In the genomic region with DNA sequence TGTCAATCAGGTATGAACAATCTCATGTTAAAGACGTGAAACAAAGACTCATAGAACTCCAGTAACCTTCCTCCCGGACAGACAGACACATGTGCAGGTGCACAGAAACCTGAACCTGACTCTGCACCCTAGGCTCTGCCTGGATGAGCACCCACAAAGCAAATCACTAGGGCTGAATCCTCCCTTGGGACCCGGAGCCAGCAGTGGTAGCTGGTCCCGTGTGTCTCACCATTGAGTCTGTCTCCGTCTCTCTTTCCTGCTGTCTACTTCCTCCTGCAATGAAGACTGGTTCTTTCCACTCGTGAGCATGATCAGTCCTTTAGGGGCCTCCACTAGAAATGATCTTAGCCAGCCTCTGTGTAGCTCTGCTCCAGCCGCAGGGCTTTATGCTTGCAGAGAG, we compare ENCODE assay signal across 24 mouse cellular contexts. TPM values are rescaled to one million over a fixed set of nuclear protein-coding genes. Genes with fewer than 3 reads are reported as not detected.
DNase-seq lines count a peak whose midpoint lies in the region; ATAC-seq and TF ChIP-seq lines count a peak whose summit lies in the region.
"Had no signal": no experiment of that assay in that cellular context is flagged by ENCODE, and none has a peak within 500 bp of the region (broad histone marks: within the 10 kb centered on the region; RNA-seq: fewer than 3 reads in every experiment).

No protein-coding gene starts in this region.

- no peak overlapping the region for H3K4me2 ChIP-seq in embryonic facial prominence, embryonic 14.5 days (ENCODE audit: low read depth, low read length)
- H3K4me2 ChIP-seq in heart, postnatal 0 days (ENCODE audit: low read depth, low read length), result no peak overlapping the region
- H3K4me2 ChIP-seq in heart, embryonic 11.5 days, result no peak overlapping the region
- H3K4me2 ChIP-seq in hindbrain, embryonic 12.5 days (replicated peaks), result no peak overlapping the region
- H3K4me2 ChIP-seq: embryonic facial prominence, embryonic 13.5 days; forebrain, embryonic 13.5 days; forebrain, embryonic 15.5 days had no signal

- WGBS in embryonic facial prominence, embryonic 14.5 days, result 63% methylated on average over 7 of the region's 7 CpGs
- 81% methylated on average over 7 of the region's 7 CpGs for WGBS in embryonic facial prominence, embryonic 10.5 days
- WGBS in heart, postnatal 0 days, result 72% methylated on average over 7 of the region's 7 CpGs
- 78% methylated on average over 7 of the region's 7 CpGs for WGBS in heart, embryonic 11.5 days (ENCODE audit: insufficient replicate concordance)
- WGBS in hindbrain, embryonic 12.5 days, result 83% methylated on average over 7 of the region's 7 CpGs

- no peak for TF ChIP-seq CTCF in heart, postnatal 0 days (IDR thresholded peaks at IDR 0.05; ENCODE audit: low read depth)

- H3K27me3 ChIP-seq in embryonic facial prominence, embryonic 14.5 days (replicated peaks; ENCODE audit: control insufficient read depth, insufficient read depth, low read length), result no peaks in the 10 kb centered on the region
- no peaks in the 10 kb centered on the region for H3K27me3 ChIP-seq in embryonic facial prominence, embryonic 10.5 days (replicated peaks; ENCODE audit: low read depth, poor library complexity, severe bottlenecking)
- H3K27me3 ChIP-seq in heart, postnatal 0 days (ENCODE audit: control insufficient read depth, insufficient read depth, low read length), result no peaks in the 10 kb centered on the region
- H3K27me3 ChIP-seq in heart, embryonic 11.5 days (ENCODE audit: control insufficient read depth, insufficient read depth, low read length), result no peaks in the 10 kb centered on the region
- H3K27me3 ChIP-seq in hindbrain, embryonic 12.5 days, result no peaks in the 10 kb centered on the region
- H3K27me3 ChIP-seq: embryonic facial prominence, embryonic 13.5 days; forebrain, embryonic 13.5 days; forebrain, embryonic 15.5 days; Patski had no signal

- no peak for DNase-seq in embryonic facial prominence, embryonic 14.5 days (ENCODE audit: low spot score)
- DNase-seq in embryonic facial prominence, embryonic 10.5 days (ENCODE audit: low spot score), result no peak
- no peak for DNase-seq in heart, postnatal 0 days (ENCODE audit: low spot score)
- DNase-seq: adrenal gland, adult 8-10 months; adrenal gland, postnatal 14 days; adrenal gland, postnatal 36 days; cerebellum, adult 11-12 months; cerebellum, adult 2 months; cerebellum, adult 9-10 months; cerebellum, postnatal 10 days; cerebellum, postnatal 25 days; forebrain, postnatal 0 days had no signal

- no peak overlapping the region for H3K27ac ChIP-seq in embryonic facial prominence, embryonic 14.5 days (replicated peaks; ENCODE audit: low read depth, low read length)
- no peak overlapping the region for H3K27ac ChIP-seq in embryonic facial prominence, embryonic 10.5 days (replicated peaks)
- peak overlapping the region; percentile 47 for H3K27ac ChIP-seq in heart, postnatal 0 days (ENCODE audit: low read depth)
- H3K27ac ChIP-seq in heart, embryonic 11.5 days (ENCODE audit: low read depth, low read length), result no peak overlapping the region
- H3K27ac ChIP-seq in hindbrain, embryonic 12.5 days, result no peak overlapping the region
- H3K27ac ChIP-seq: embryonic facial prominence, embryonic 13.5 days; forebrain, embryonic 13.5 days; forebrain, embryonic 15.5 days had no signal

- H3K9ac ChIP-seq in embryonic facial prominence, embryonic 14.5 days (ENCODE audit: low read depth, low read length), result no peak overlapping the region
- H3K9ac ChIP-seq in heart, postnatal 0 days (replicated peaks; ENCODE audit: low read depth, low read length), result no peak overlapping the region
- H3K9ac ChIP-seq in heart, embryonic 11.5 days (ENCODE audit: low read depth, low read length), result no peak overlapping the region
- no peak overlapping the region for H3K9ac ChIP-seq in hindbrain, embryonic 12.5 days
- H3K9ac ChIP-seq: embryonic facial prominence, embryonic 13.5 days; forebrain, embryonic 13.5 days; forebrain, embryonic 15.5 days; forebrain, postnatal 0 days had no signal

- no peaks in the 10 kb centered on the region for H3K4me1 ChIP-seq in embryonic facial prominence, embryonic 14.5 days (ENCODE audit: control insufficient read depth, insufficient read depth, low read length)
- no peaks in the 10 kb centered on the region for H3K4me1 ChIP-seq in embryonic facial prominence, embryonic 10.5 days
- peaks cover 16% of the 10 kb centered on the region for H3K4me1 ChIP-seq in heart, postnatal 0 days (ENCODE audit: control insufficient read depth, insufficient read depth)
- no peaks in the 10 kb centered on the region for H3K4me1 ChIP-seq in heart, embryonic 11.5 days (ENCODE audit: control insufficient read depth, insufficient read depth, low read length)
- H3K4me1 ChIP-seq in hindbrain, embryonic 12.5 days, result no peaks in the 10 kb centered on the region
- H3K4me1 ChIP-seq: embryonic facial prominence, embryonic 13.5 days; forebrain, embryonic 13.5 days; forebrain, embryonic 15.5 days had no signal

- H3K9me3 ChIP-seq in embryonic facial prominence, embryonic 14.5 days (ENCODE audit: control insufficient read depth, low read length), result no peaks in the 10 kb centered on the region
- H3K9me3 ChIP-seq in embryonic facial prominence, embryonic 10.5 days, result no peaks in the 10 kb centered on the region
- no peaks in the 10 kb centered on the region for H3K9me3 ChIP-seq in heart, postnatal 0 days (replicated peaks; ENCODE audit: control insufficient read depth, low read length)
- no peaks in the 10 kb centered on the region for H3K9me3 ChIP-seq in heart, embryonic 11.5 days (replicated peaks; ENCODE audit: control insufficient read depth, low read length)
- no peaks in the 10 kb centered on the region for H3K9me3 ChIP-seq in hindbrain, embryonic 12.5 days (replicated peaks)
- H3K9me3 ChIP-seq: embryonic facial prominence, embryonic 13.5 days; forebrain, embryonic 13.5 days; forebrain, embryonic 15.5 days; G1E had no signal

- no peak for TF ChIP-seq EP300 in heart, postnatal 0 days (IDR thresholded peaks at IDR 0.05; ENCODE audit: low read depth)

- no peak overlapping the region for H3K4me3 ChIP-seq in embryonic facial prominence, embryonic 14.5 days (ENCODE audit: low read depth, low read length)
- no peak overlapping the region for H3K4me3 ChIP-seq in embryonic facial prominence, embryonic 10.5 days
- no peak overlapping the region for H3K4me3 ChIP-seq in heart, postnatal 0 days (ENCODE audit: low read depth, low read length)
- no peak overlapping the region for H3K4me3 ChIP-seq in heart, embryonic 11.5 days (ENCODE audit: low read depth, low read length)
- no peak overlapping the region for H3K4me3 ChIP-seq in hindbrain, embryonic 12.5 days
- H3K4me3 ChIP-seq: embryonic facial prominence, embryonic 13.5 days; forebrain, embryonic 13.5 days; forebrain, embryonic 15.5 days had no signal

- peak; percentile 30; the same call in 1 of the 2 replicates for ATAC-seq in embryonic facial prominence, embryonic 14.5 days (ENCODE audit: low read depth)
- no peak for ATAC-seq in heart, postnatal 0 days (ENCODE audit: insufficient read depth, low read depth)
- ATAC-seq in heart, embryonic 11.5 days (replicated peaks; ENCODE audit: insufficient number of reproducible peaks, low FRiP score, low TSS enrichment), result no peak
- ATAC-seq in hindbrain, embryonic 12.5 days (ENCODE audit: low FRiP score), result no peak
- ATAC-seq: activated CD4-positive, CD25-positive, alpha-beta regulatory T cell, adult 4 months; forebrain, embryonic 13.5 days; forebrain, embryonic 15.5 days; forebrain, postnatal 0 days; Patski had no signal

- H3K36me3 ChIP-seq in embryonic facial prominence, embryonic 14.5 days (ENCODE audit: control insufficient read depth, insufficient read depth, low read length), result no peaks in the 10 kb centered on the region
- no peaks in the 10 kb centered on the region for H3K36me3 ChIP-seq in embryonic facial prominence, embryonic 10.5 days (replicated peaks)
- no peaks in the 10 kb centered on the region for H3K36me3 ChIP-seq in heart, postnatal 0 days (replicated peaks; ENCODE audit: control insufficient read depth, insufficient read depth, low read length)
- no peaks in the 10 kb centered on the region for H3K36me3 ChIP-seq in heart, embryonic 11.5 days (ENCODE audit: control insufficient read depth, insufficient read depth, low read length)
- no peaks in the 10 kb centered on the region for H3K36me3 ChIP-seq in hindbrain, embryonic 12.5 days
- H3K36me3 ChIP-seq: embryonic facial prominence, embryonic 13.5 days; forebrain, embryonic 15.5 days had no signal

RNA-seq across cellular contexts. Expression of gene 4930503B20Rik, which starts 10.8 kb away (rescaled TPM):
- polyA plus RNA-seq in embryonic facial prominence, embryonic 14.5 days (2014; fragmentation: Nextera tagmentation; extraction: Ambion mirVana), result not detected in 2 replicates
- polyA plus RNA-seq in embryonic facial prominence, embryonic 10.5 days (2016; fragmentation: Nextera tagmentation; extraction: Ambion mirVana), result not detected in 2 replicates
- not detected in 2 replicates for total RNA-seq in heart, postnatal 0 days (2014; rRNA removed; ENCODE audit: low replicate concordance)
- 0.22 TPM in 1 of 2 replicates, not detected in the other for polyA plus RNA-seq in heart, postnatal 0 days (2015; fragmentation: Nextera tagmentation; extraction: Ambion mirVana)
- polyA plus RNA-seq in heart, embryonic 11.5 days (2014; fragmentation: Nextera tagmentation; extraction: Ambion mirVana), result not detected in 2 replicates
- polyA plus RNA-seq in hindbrain, embryonic 12.5 days (2016; fragmentation: Nextera tagmentation; extraction: Ambion mirVana), result not detected in 2 replicates
- total RNA-seq: adrenal gland, adult 18-20 months; adrenal gland, adult 8-10 months; adrenal gland, postnatal 14 days; adrenal gland, postnatal 36 days; forebrain, postnatal 0 days had no signal
- polyA plus RNA-seq: activated CD4-positive, CD25-positive, alpha-beta regulatory T cell, adult 4 months; C2C12; cerebellum, adult 2 months; embryonic facial prominence, embryonic 11.5 days; forebrain, embryonic 11.5 days; forebrain, embryonic 13.5 days; forebrain, embryonic 15.5 days; G1E had no signal

RNA-seq across cellular contexts. Expression of gene Samd13, which starts 23.5 kb away (rescaled TPM):
- polyA plus RNA-seq in embryonic facial prominence, embryonic 14.5 days (2014; fragmentation: Nextera tagmentation; extraction: Ambion mirVana), result 1.3 and 1.4 TPM in 2 replicates
- polyA plus RNA-seq in embryonic facial prominence, embryonic 10.5 days (2016; fragmentation: Nextera tagmentation; extraction: Ambion mirVana), result 0.55 and 0.92 TPM in 2 replicates
- total RNA-seq in heart, postnatal 0 days (2014; rRNA removed; ENCODE audit: low replicate concordance), result 0.42 and 3.6 TPM in 2 replicates
- polyA plus RNA-seq in heart, postnatal 0 days (2015; fragmentation: Nextera tagmentation; extraction: Ambion mirVana), result 1.8 and 2.8 TPM in 2 replicates
- polyA plus RNA-seq in heart, embryonic 11.5 days (2014; fragmentation: Nextera tagmentation; extraction: Ambion mirVana), result 1.2 and 1.7 TPM in 2 replicates
- 0.79 and 1.2 TPM in 2 replicates for polyA plus RNA-seq in hindbrain, embryonic 12.5 days (2016; fragmentation: Nextera tagmentation; extraction: Ambion mirVana)
- polyA plus RNA-seq: cerebellum, adult 2 months; Patski had no signal

RNA-seq across cellular contexts. Expression of gene Dnase2b, which starts 46.5 kb away (rescaled TPM):
- 0.10 TPM in 1 of 2 replicates, not detected in the other for polyA plus RNA-seq in embryonic facial prominence, embryonic 14.5 days (2014; fragmentation: Nextera tagmentation; extraction: Ambion mirVana)
- not detected in 2 replicates for polyA plus RNA-seq in embryonic facial prominence, embryonic 10.5 days (2016; fragmentation: Nextera tagmentation; extraction: Ambion mirVana)
- not detected in 2 replicates for total RNA-seq in heart, postnatal 0 days (2014; rRNA removed; ENCODE audit: low replicate concordance)
- polyA plus RNA-seq in heart, postnatal 0 days (2015; fragmentation: Nextera tagmentation; extraction: Ambion mirVana), result not detected in 2 replicates
- polyA plus RNA-seq in heart, embryonic 11.5 days (2014; fragmentation: Nextera tagmentation; extraction: Ambion mirVana), result not detected in 2 replicates
- not detected in 2 replicates for polyA plus RNA-seq in hindbrain, embryonic 12.5 days (2016; fragmentation: Nextera tagmentation; extraction: Ambion mirVana)
- total RNA-seq: adrenal gland, adult 18-20 months; adrenal gland, adult 8-10 months; adrenal gland, postnatal 36 days; forebrain, postnatal 0 days had no signal
- polyA plus RNA-seq: activated CD4-positive, CD25-positive, alpha-beta regulatory T cell, adult 4 months; C2C12; cerebellum, adult 2 months; embryonic facial prominence, embryonic 11.5 days; forebrain, embryonic 11.5 days; forebrain, embryonic 13.5 days; forebrain, embryonic 15.5 days; forebrain, postnatal 0 days; G1E had no signal
